In genomic region chr6:37870245-37871136, GRCm38 (mm10) we compare ENCODE assay signal across 8 mouse cellular contexts. TPM values are rescaled to one million over a fixed set of nuclear protein-coding genes. Genes with fewer than 3 reads are reported as not detected.
DNase-seq lines count a peak whose midpoint lies in the region; ATAC-seq and TF ChIP-seq lines count a peak whose summit lies in the region.

Gene Trim24 (plus strand): TSS chr6:37870811.

- peak within 1 kb of the TSS; percentile 92 for H3K27ac ChIP-seq in MEL (ENCODE audit: control insufficient read depth, low read depth, low read length)
- H3K27ac ChIP-seq in cerebellum, adult 2 months (ENCODE audit: insufficient read depth, low read length): peak within 1 kb of the TSS; percentile 61
- H3K27ac ChIP-seq in forebrain, postnatal 0 days (ENCODE audit: low read depth, low read length): peak within 1 kb of the TSS; percentile 99
- H3K27ac ChIP-seq in lung, embryonic 15.5 days: peak within 1 kb of the TSS; percentile 97

- WGBS in cerebellum, adult 2 months: under 1% methylated on average over 81 of the region's 89 CpGs
- WGBS in forebrain, postnatal 0 days: 3% methylated on average over 87 of the region's 89 CpGs
- WGBS in lung, embryonic 15.5 days: 0% methylated on average over 74 of the region's 89 CpGs

- peaks cover 0 to 8% of the 10 kb centered on the region in 2 experiments; a peak in 2 of 4 replicates for H3K36me3 ChIP-seq in MEL (ENCODE audit: control insufficient read depth in 1 of 2, insufficient read depth in 2 of 2, low read length in 2 of 2)
- no peaks in the 10 kb centered on the region for H3K36me3 ChIP-seq in forebrain, postnatal 0 days (ENCODE audit: insufficient read depth)
- H3K36me3 ChIP-seq in lung, embryonic 15.5 days: peaks cover 5% of the 10 kb centered on the region; the same call in 1 of the 2 replicates

- ATAC-seq in forebrain, postnatal 0 days: peak; percentile 96
- ATAC-seq in lung, embryonic 15.5 days (ENCODE audit: borderline replicate concordance, extremely low read depth, low FRiP score, low TSS enrichment): peak; percentile 98

- peaks cover 39% of the 10 kb centered on the region for H3K79me2 ChIP-seq in MEL (ENCODE audit: control insufficient read depth, insufficient read depth, low read length, poor library complexity)

- no peak for TF ChIP-seq RAD21 in MEL (IDR thresholded peaks at IDR 0.05; ENCODE audit: low read depth, low read length)

- TF ChIP-seq POLR2A in MEL (IDR thresholded peaks at IDR 0.05; ENCODE audit: control insufficient read depth in 1 of 2, insufficient read depth in 1 of 2, low read depth in 1 of 2, low read length in 2 of 2, poor library complexity in 1 of 2): peak; percentile 81
- TF ChIP-seq POLR2A in cerebellum, adult 2 months (IDR thresholded peaks at IDR 0.05; ENCODE audit: borderline replicate concordance, insufficient read depth, low read length): peak; percentile 44; the same call in 1 of the 2 replicates

- TF ChIP-seq CTCF in MEL (IDR thresholded peaks at IDR 0.05 in 2 of 3, conservative IDR thresholded peaks at IDR 0.05 in 1 of 3; ENCODE audit: control insufficient read depth in 1 of 3, insufficient read depth in 1 of 3, low read depth in 2 of 3, low read length in 3 of 3, poor library complexity in 1 of 3, severe bottlenecking in 1 of 3): no peak
- no peak for TF ChIP-seq CTCF in cerebellum, adult 2 months (IDR thresholded peaks at IDR 0.05; ENCODE audit: borderline replicate concordance, insufficient read depth, low read depth, low read length)
- peak; percentile 46 for TF ChIP-seq CTCF in forebrain, postnatal 0 days (IDR thresholded peaks at IDR 0.05; ENCODE audit: low read depth)

- H3K27me3 ChIP-seq in MEL (ENCODE audit: control insufficient read depth in 1 of 2, insufficient read depth in 2 of 2, low read length in 2 of 2): no peaks in the 10 kb centered on the region
- no peaks in the 10 kb centered on the region for H3K27me3 ChIP-seq in cerebellum, adult 2 months (ENCODE audit: control insufficient read depth, insufficient read depth, low read length)
- no peaks in the 10 kb centered on the region for H3K27me3 ChIP-seq in forebrain, postnatal 0 days (ENCODE audit: insufficient read depth, low read length)
- H3K27me3 ChIP-seq in lung, embryonic 15.5 days: no peaks in the 10 kb centered on the region

- no peaks in the 10 kb centered on the region for H3K9me3 ChIP-seq in MEL (replicated peaks; ENCODE audit: insufficient read depth, low read length)
- peaks cover 26% of the 10 kb centered on the region for H3K9me3 ChIP-seq in forebrain, postnatal 0 days (ENCODE audit: low read length)
- H3K9me3 ChIP-seq in lung, embryonic 15.5 days: peaks cover 29% of the 10 kb centered on the region

- peak within 1 kb of the TSS; percentile 42 for H3K4me2 ChIP-seq in forebrain, postnatal 0 days (ENCODE audit: low read depth)
- H3K4me2 ChIP-seq in lung, embryonic 15.5 days: peak within 1 kb of the TSS; percentile 57

- no peak; a peak in 1 of 4 replicates for TF ChIP-seq EP300 in MEL (IDR thresholded peaks at IDR 0.05; ENCODE audit: low read depth in 1 of 2, low read length in 2 of 2)

- H3K4me3 ChIP-seq in MEL (ENCODE audit: control insufficient read depth in 1 of 2, insufficient read depth in 1 of 2, low read depth in 2 of 2, low read length in 2 of 2): peak within 1 kb of the TSS; percentile 88 to 89
- peak within 1 kb of the TSS; percentile 64 for H3K4me3 ChIP-seq in cerebellum, adult 2 months (replicated peaks; ENCODE audit: insufficient read depth, low read depth, low read length)
- H3K4me3 ChIP-seq in forebrain, postnatal 0 days (ENCODE audit: low read depth, low read length): peak within 1 kb of the TSS; percentile 94
- peak within 1 kb of the TSS; percentile 92 for H3K4me3 ChIP-seq in lung, embryonic 15.5 days

- H3K4me1 ChIP-seq in MEL (ENCODE audit: control insufficient read depth in 1 of 2, insufficient read depth in 2 of 2, low read length in 2 of 2): no peaks in the 10 kb centered on the region; a peak in 1 of 4 replicates
- no peaks in the 10 kb centered on the region for H3K4me1 ChIP-seq in cerebellum, adult 2 months (ENCODE audit: control insufficient read depth, insufficient read depth, low read length)
- H3K4me1 ChIP-seq in forebrain, postnatal 0 days (ENCODE audit: insufficient read depth): no peaks in the 10 kb centered on the region
- no peaks in the 10 kb centered on the region for H3K4me1 ChIP-seq in lung, embryonic 15.5 days

- DNase-seq in MEL (ENCODE audit: low read depth, low spot score): peak; percentile 97
- peak; percentile 93 to 97 for DNase-seq in cerebellum, adult 2 months
- DNase-seq in forebrain, postnatal 0 days: peak; percentile 99
- peak; percentile 97 for DNase-seq in heart, postnatal 4 days
- DNase-seq in layer of hippocampus, adult 8-10 months (ENCODE audit: low spot score in 2 of 2): peak; percentile 87 to 94
- peak; percentile 93 for DNase-seq in ovary, adult 18-20 months (ENCODE audit: low spot score)
- DNase-seq in thymus, postnatal 0 days (ENCODE audit: low spot score): peak; percentile 97

- H3K9ac ChIP-seq in MEL (ENCODE audit: control insufficient read depth, low read depth, low read length, poor library complexity, severe bottlenecking): peak within 1 kb of the TSS; percentile 90
- H3K9ac ChIP-seq in forebrain, postnatal 0 days: peak within 1 kb of the TSS; percentile 94
- peak within 1 kb of the TSS; percentile 91 for H3K9ac ChIP-seq in lung, embryonic 15.5 days

TF ChIP-seq in MEL, 35 proteins besides CTCF, POLR2A, EP300 and RAD21:
- TF ChIP-seq NRF1 (IDR thresholded peaks at IDR 0.05; ENCODE audit: insufficient read depth, low read depth, low read length, poor library complexity, severe bottlenecking) (peak; percentile 62), POLR2AphosphoS2 (IDR thresholded peaks at IDR 0.05; ENCODE audit: low read length) (peak; percentile 52; the same call in 1 of the 2 replicates), ZNF384 (IDR thresholded peaks at IDR 0.05; ENCODE audit: low read depth, low read length) (no peak), CHD1 (IDR thresholded peaks at IDR 0.05; ENCODE audit: low read depth, low read length) (no peak), TAL1 (IDR thresholded peaks at IDR 0.05; ENCODE audit: low read length) (no peak), POLR2AphosphoS5 (IDR thresholded peaks at IDR 0.05; ENCODE audit: borderline replicate concordance, low read depth, low read length) (no peak), GATA1 (IDR thresholded peaks at IDR 0.05; ENCODE audit: low read depth, low read length) (no peak), MYB (IDR thresholded peaks at IDR 0.05; ENCODE audit: low read depth, low read length) (no peak), UBTF (IDR thresholded peaks at IDR 0.05; ENCODE audit: borderline replicate concordance, insufficient read depth, low read depth, low read length) (0 out of 2 replicates have a peak, but pooled peaks have one; percentile 29), NELFE (IDR thresholded peaks at IDR 0.05; ENCODE audit: low read depth, low read length) (peak; percentile 64), TCF12 (IDR thresholded peaks at IDR 0.05; ENCODE audit: low read depth, low read length) (peak; percentile 46; the same call in 1 of the 2 replicates), E2F4 (IDR thresholded peaks at IDR 0.05; ENCODE audit: borderline replicate concordance, low read depth, low read length) (no peak), RCOR1 (IDR thresholded peaks at IDR 0.05; ENCODE audit: low read depth, low read length) (no peak), MAX (IDR thresholded peaks at IDR 0.05; ENCODE audit: low read length) (peak; percentile 21; the same call in 1 of the 2 replicates), HCFC1 (IDR thresholded peaks at IDR 0.05; ENCODE audit: low read depth, low read length) (peak; percentile 47; the same call in 1 of the 2 replicates), MXI1 (IDR thresholded peaks at IDR 0.05; ENCODE audit: low read depth, low read length) (peak; percentile 17; the same call in 1 of the 2 replicates), TBP (IDR thresholded peaks at IDR 0.05; ENCODE audit: low read depth, low read length) (peak; percentile 74), BHLHE40 (IDR thresholded peaks at IDR 0.05; ENCODE audit: borderline replicate concordance, low read depth, low read length) (peak; percentile 33; the same call in 1 of the 2 replicates), CHD2 (IDR thresholded peaks at IDR 0.05; ENCODE audit: low read length) (peak; percentile 74), JUND (IDR thresholded peaks at IDR 0.05; ENCODE audit: low read depth, low read length) (no peak), SMC3 (IDR thresholded peaks at IDR 0.05; ENCODE audit: low read depth, low read length) (no peak), ELF1 (IDR thresholded peaks at IDR 0.05; ENCODE audit: low read depth, low read length) (no peak), ZMIZ1 (IDR thresholded peaks at IDR 0.05; ENCODE audit: low read depth, low read length) (no peak)

RNA-seq across cellular contexts. Expression of gene Trim24, which starts in this region (rescaled TPM):
- 11.1 and 11.4 TPM in 2 replicates for total RNA-seq in MEL (2012; rRNA removed)
- 10 to 100 TPM in 1 of 2 experiments, not detected in 1; 19.2 TPM for polyA plus RNA-seq in MEL (2012; ENCODE audit: insufficient read depth in 1 of 2, insufficient read length in 2 of 2, low read depth in 1 of 2, low replicate concordance in 2 of 2, missing spikeins in 1 of 2)
- polyA plus RNA-seq in cerebellum, adult 2 months (2012; rRNA removed): 19.2 and 20.2 TPM in 2 replicates
- 55.9 and 70.5 TPM in 2 replicates for total RNA-seq in forebrain, postnatal 0 days (2014; rRNA removed)
- polyA plus RNA-seq in forebrain, postnatal 0 days (2015; fragmentation: Nextera tagmentation; extraction: Ambion mirVana): 10.9 and 13.0 TPM in 2 replicates
- 10 to 100 TPM; 50.8 to 60.3 TPM for total RNA-seq in heart, postnatal 4 days (2021)
- total RNA-seq in layer of hippocampus, adult 8-10 months (2022): 10 to 100 TPM; 35.4 to 38.9 (median 38.2) TPM
- polyA plus RNA-seq in lung, embryonic 15.5 days (2015; fragmentation: Nextera tagmentation; extraction: Ambion mirVana): 9.9 and 11.1 TPM in 2 replicates
- 12.2 and 15.7 TPM in 2 replicates for polyA plus RNA-seq in thymus, postnatal 0 days (2015; fragmentation: Nextera tagmentation; extraction: Ambion mirVana)

Comparison
In these comparisons a context has a peak if more than half of its experiments do, and no peak if none do; other contexts are left out.
1. Peak in every context shown above with its lines: DNase-seq, ATAC-seq, H3K4me3 ChIP-seq and H3K27ac ChIP-seq.